Mouse (Mus musculus) stomach, embryonic 15.5 days (tissue): ENCODE measurements at regions not wholly inside any gene's neighbourhood (a gene's known extent, or its start where the extent isn't known, plus 50 kb on each side); places are given as distances from the start of the nearest gene placed in this dataset.

Source experiments
- ATAC-seq: fragments of 200-750 bp; cut with Nextera tagmentation; 2 replicates; pipeline ENCODE4 v1.8.0; 2017; ENCODE audit warnings: low read depth, moderate number of reproducible peaks, moderate TSS enrichment; ENCODE audit not compliant: insufficient read depth, low FRiP score
- H3K27ac ChIP-seq: fragments of 300-500 bp; sonication (generic); 2 replicates; pipeline ENCODE4 v1.5.1; 2015; ENCODE audit warnings: mild to moderate bottlenecking, inconsistent platforms
- H3K27me3 ChIP-seq: fragments of 300-500 bp; sonication (generic); replicated peaks from 2 replicates; pipeline ENCODE4 v1.6.1; 2015; ENCODE audit warnings: inconsistent platforms
- H3K36me3 ChIP-seq: fragments of 300-500 bp; sonication (generic); 2 replicates; pipeline ENCODE4 v1.6.1; 2015; ENCODE audit warnings: inconsistent platforms
- H3K4me1 ChIP-seq: fragments of 300-500 bp; sonication (generic); 2 replicates; pipeline ENCODE4 v1.6.1; 2015; ENCODE audit warnings: inconsistent platforms
- H3K4me2 ChIP-seq: fragments of 300-500 bp; sonication (generic); 2 replicates; pipeline ENCODE4 v1.6.1; 2015; ENCODE audit warnings: mild to moderate bottlenecking, inconsistent platforms
- H3K4me3 ChIP-seq: fragments of 300-500 bp; sonication (generic); replicated peaks from 2 replicates; pipeline ENCODE4 v1.5.1; 2015; ENCODE audit warnings: inconsistent platforms
- H3K9ac ChIP-seq: fragments of 300-500 bp; sonication (generic); 2 replicates; pipeline ENCODE4 v1.6.1; 2015; ENCODE audit warnings: inconsistent platforms
- H3K9me3 ChIP-seq: fragments of 300-500 bp; sonication (generic); 2 replicates; pipeline ENCODE4 v1.6.1; 2016; ENCODE audit warnings: inconsistent platforms
- WGBS: fragments of 180-500 bp; shearing (Covaris S2); methylation state at CpG from one replicate; pipeline ENCODE4 v1.1.7; 2015; 5-methylcytosine and 5-hydroxymethylcytosine counted together

GRCm38 (mm10) chr13:47957662-47958061 is 303.4 kb upstream of the Id4 start:
- Histone ChIP-seq H3K4me1 (0 out of 2 replicates have a peak, but pooled peaks cover 3% of the 10 kb centered on the region), H3K9ac (no peak overlapping the region), H3K9me3 (no peaks in the 10 kb centered on the region), H3K4me2 (no peak overlapping the region), H3K36me3 (no peaks in the 10 kb centered on the region), H3K27me3 (no peaks in the 10 kb centered on the region), H3K4me3 (no peak overlapping the region), H3K27ac (no peak overlapping the region)
- WGBS: 90% methylated on average over 11 of the region's 11 CpGs
- no peak for ATAC-seq

GRCm38 (mm10) chr13:47974216-47974615 is 286.8 kb upstream of the Id4 start:
- WGBS: 11% methylated on average over 12 of the region's 12 CpGs
- Histone ChIP-seq H3K9me3 (no peaks in the 10 kb centered on the region), H3K27ac (no peak overlapping the region), H3K4me1 (no peaks in the 10 kb centered on the region), H3K27me3 (no peaks in the 10 kb centered on the region), H3K4me2 (peak overlapping the region; percentile 34), H3K36me3 (no peaks in the 10 kb centered on the region), H3K4me3 (no peak overlapping the region), H3K9ac (no peak overlapping the region)
- no peak for ATAC-seq

- H3K4me1 ChIP-seq: no peaks in the 10 kb centered on the region
- peak overlapping the region; percentile 34 for H3K4me2 ChIP-seq
- H3K27me3 ChIP-seq: no peaks in the 10 kb centered on the region
- 62% methylated on average over 16 of the region's 16 CpGs for WGBS
- no peaks in the 10 kb centered on the region for H3K36me3 ChIP-seq
- no peak overlapping the region for H3K27ac ChIP-seq
- no peaks in the 10 kb centered on the region for H3K9me3 ChIP-seq
- ATAC-seq: no peak
- H3K9ac ChIP-seq: no peak overlapping the region
- H3K4me3 ChIP-seq: no peak overlapping the region
Measured at GRCm38 (mm10) chr13:47974756-47975515, 286.1 kb upstream of the Id4 start.

GRCm38 (mm10) chr13:47998495-47998894 is 262.5 kb upstream of the Id4 start:
- WGBS: 63% methylated on average over 5 of the region's 5 CpGs
- Histone ChIP-seq H3K9me3 (no peaks in the 10 kb centered on the region), H3K4me2 (no peak overlapping the region), H3K9ac (no peak overlapping the region), H3K36me3 (no peaks in the 10 kb centered on the region), H3K4me1 (no peaks in the 10 kb centered on the region), H3K27ac (no peak overlapping the region), H3K27me3 (no peaks in the 10 kb centered on the region), H3K4me3 (no peak overlapping the region)
- ATAC-seq: no peak

- no peak overlapping the region for H3K4me2 ChIP-seq
- no peaks in the 10 kb centered on the region for H3K27me3 ChIP-seq
- WGBS: 66% methylated on average over 4 of the region's 4 CpGs
- no peak for ATAC-seq
- H3K9me3 ChIP-seq: no peaks in the 10 kb centered on the region
- H3K27ac ChIP-seq: no peak overlapping the region
- no peaks in the 10 kb centered on the region for H3K36me3 ChIP-seq
- no peaks in the 10 kb centered on the region for H3K4me1 ChIP-seq
- no peak overlapping the region for H3K4me3 ChIP-seq
- no peak overlapping the region for H3K9ac ChIP-seq
Measured at GRCm38 (mm10) chr13:47999399-47999798, 261.6 kb upstream of the Id4 start.

- no peaks in the 10 kb centered on the region for H3K36me3 ChIP-seq
- no peak overlapping the region for H3K27ac ChIP-seq
- no peak for ATAC-seq
- H3K4me3 ChIP-seq: no peak overlapping the region
- H3K9ac ChIP-seq: no peak overlapping the region
- 80% methylated on average over 4 of the region's 4 CpGs for WGBS
- H3K4me2 ChIP-seq: no peak overlapping the region
- no peaks in the 10 kb centered on the region for H3K4me1 ChIP-seq
- no peaks in the 10 kb centered on the region for H3K9me3 ChIP-seq
- H3K27me3 ChIP-seq: no peaks in the 10 kb centered on the region
Measured at GRCm38 (mm10) chr13:48003126-48003525, 257.9 kb upstream of the Id4 start.

- no peak overlapping the region for H3K9ac ChIP-seq
- H3K27ac ChIP-seq: no peak overlapping the region
- H3K4me2 ChIP-seq: no peak overlapping the region
- ATAC-seq: no peak
- no peaks in the 10 kb centered on the region for H3K9me3 ChIP-seq
- 57% methylated on average over 7 of the region's 7 CpGs for WGBS
- no peak overlapping the region for H3K4me3 ChIP-seq
- H3K36me3 ChIP-seq: no peaks in the 10 kb centered on the region
- H3K27me3 ChIP-seq: no peaks in the 10 kb centered on the region
- H3K4me1 ChIP-seq: 0 out of 2 replicates have a peak, but pooled peaks cover under 1% of the 10 kb centered on the region
Measured at GRCm38 (mm10) chr13:48013336-48013750, 247.7 kb upstream of the Id4 start.

GRCm38 (mm10) chr13:48015296-48015695 is 245.7 kb upstream of the Id4 start:
- Histone ChIP-seq H3K36me3 (no peaks in the 10 kb centered on the region), H3K4me1 (0 out of 2 replicates have a peak, but pooled peaks cover 5% of the 10 kb centered on the region), H3K27ac (no peak overlapping the region), H3K9me3 (no peaks in the 10 kb centered on the region), H3K27me3 (no peaks in the 10 kb centered on the region), H3K4me2 (no peak overlapping the region), H3K9ac (no peak overlapping the region), H3K4me3 (no peak overlapping the region)
- 85% methylated on average over 4 of the region's 4 CpGs for WGBS
- no peak for ATAC-seq

- 0 out of 2 replicates have a peak, but pooled peaks cover 5% of the 10 kb centered on the region for H3K4me1 ChIP-seq
- no peaks in the 10 kb centered on the region for H3K36me3 ChIP-seq
- 88% methylated on average over 3 of the region's 3 CpGs for WGBS
- H3K4me2 ChIP-seq: no peak overlapping the region
- no peak overlapping the region for H3K4me3 ChIP-seq
- no peak overlapping the region for H3K27ac ChIP-seq
- no peaks in the 10 kb centered on the region for H3K9me3 ChIP-seq
- no peak for ATAC-seq
- no peak overlapping the region for H3K9ac ChIP-seq
- no peaks in the 10 kb centered on the region for H3K27me3 ChIP-seq
Measured at GRCm38 (mm10) chr13:48016051-48016450, 245.0 kb upstream of the Id4 start.

- Histone ChIP-seq H3K4me1 (0 out of 2 replicates have a peak, but pooled peaks cover 5% of the 10 kb centered on the region), H3K27ac (no peak overlapping the region), H3K4me3 (no peak overlapping the region), H3K4me2 (no peak overlapping the region), H3K27me3 (no peaks in the 10 kb centered on the region), H3K9ac (no peak overlapping the region), H3K36me3 (no peaks in the 10 kb centered on the region), H3K9me3 (no peaks in the 10 kb centered on the region)
- ATAC-seq: no peak
- WGBS: 76% methylated on average over 6 of the region's 6 CpGs
Measured at GRCm38 (mm10) chr13:48016606-48017005, 244.4 kb upstream of the Id4 start.

GRCm38 (mm10) chr13:48017649-48018048 is 243.4 kb upstream of the Id4 start:
- ATAC-seq: peak; percentile 14; the same call in 1 of the 2 replicates
- H3K27ac ChIP-seq: no peak overlapping the region
- WGBS: 64% methylated on average over 8 of the region's 8 CpGs

GRCm38 (mm10) chr13:48018606-48019005 is 242.4 kb upstream of the Id4 start:
- Histone ChIP-seq H3K27ac (no peak overlapping the region), H3K9ac (no peak overlapping the region), H3K4me1 (0 out of 2 replicates have a peak, but pooled peaks cover 5% of the 10 kb centered on the region), H3K9me3 (no peaks in the 10 kb centered on the region), H3K36me3 (no peaks in the 10 kb centered on the region), H3K27me3 (no peaks in the 10 kb centered on the region), H3K4me2 (no peak overlapping the region), H3K4me3 (no peak overlapping the region)
- no peak for ATAC-seq
- 64% methylated on average over 5 of the region's 5 CpGs for WGBS

More at GRCm38 (mm10) chr13:48017649-48018048, 243.4 kb upstream of the Id4 start:
- no peak overlapping the region for H3K4me3 ChIP-seq
- no peak overlapping the region for H3K9ac ChIP-seq
- H3K4me1 ChIP-seq: 0 out of 2 replicates have a peak, but pooled peaks cover 5% of the 10 kb centered on the region
- H3K9me3 ChIP-seq: no peaks in the 10 kb centered on the region
- H3K36me3 ChIP-seq: no peaks in the 10 kb centered on the region
- no peaks in the 10 kb centered on the region for H3K27me3 ChIP-seq
- no peak overlapping the region for H3K4me2 ChIP-seq
